Mouse (Mus musculus) spleen, postnatal 10 days (tissue): ENCODE results near the gene Ndufa4l2.

ENCODE experiments used
- DNase-seq, 2 experiments: peaks; one replicate each; pipeline ENCODE4 v3.0.0; 2021 to 2022; ENCODE audit warnings: low spot score in 2 of 2

Ndufa4l2 gene

GRCm38 (mm10) chr10:127509837-127510701 lies 4.7 kb upstream of the Ndufa4l2 start:
- DNase-seq: no peak

DNA sequence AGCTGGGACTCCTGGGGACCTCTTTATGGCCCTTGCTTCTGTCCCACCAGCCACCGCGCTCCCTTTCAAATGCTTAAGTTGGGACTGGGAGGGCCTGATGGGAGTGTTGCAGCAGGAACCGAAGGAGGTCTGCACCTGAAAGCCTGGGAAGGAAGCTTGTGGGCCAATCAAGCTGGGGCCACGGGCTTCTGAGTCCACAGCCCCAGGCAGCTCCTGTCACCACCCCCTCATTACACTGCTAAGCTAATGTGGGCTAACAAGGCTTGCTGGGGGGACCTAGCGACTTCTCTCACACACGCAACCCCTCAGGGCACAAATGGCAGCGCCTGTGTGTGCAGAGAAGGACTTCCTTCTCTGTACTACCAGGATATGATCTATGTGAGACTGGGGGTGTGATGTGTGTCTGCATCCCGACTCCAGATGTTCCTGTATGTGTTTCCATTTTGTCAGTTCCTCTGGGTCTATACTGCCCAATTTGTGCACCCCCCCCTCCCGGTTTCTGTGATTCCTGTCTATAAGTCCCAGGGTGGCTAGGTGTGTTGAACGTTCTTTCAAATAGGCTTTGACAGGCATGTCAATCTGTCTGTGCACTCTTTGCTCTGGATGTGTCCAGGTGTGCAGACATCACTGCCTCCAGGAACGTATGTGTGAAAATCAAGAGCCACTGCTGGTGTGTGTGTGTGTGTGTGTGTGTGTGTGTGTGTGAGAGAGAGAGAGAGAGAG lies 3.7 kb upstream of the Ndufa4l2 start:
- no peak for DNase-seq

GRCm38 (mm10) chr10:127511634-127512306 lies 3.0 kb upstream of the Ndufa4l2 start:
- peak in 1 of 2 experiments; percentile 68 for DNase-seq

- no peak for DNase-seq
Observed at GRCm38 (mm10) chr10:127512307-127512666, 2.5 kb upstream of the Ndufa4l2 start.

GRCm38 (mm10) chr10:127512813-127513212 lies 2.0 kb upstream of the Ndufa4l2 start:
- peak; percentile 94 to 95 for DNase-seq

- DNase-seq: no peak
Observed at GRCm38 (mm10) chr10:127513501-127514091, 1.2 kb upstream of the Ndufa4l2 start.

GRCm38 (mm10) chr10:127514111-127514698 lies 562 bp upstream of the Ndufa4l2 start:
- DNase-seq: no peak

GRCm38 (mm10) chr10:127515271-127515982 lies 660 bp downstream of the Ndufa4l2 start:
- DNase-seq: no peak

GRCm38 (mm10) chr10:127515983-127516459 lies 1.3 kb downstream of the Ndufa4l2 start:
- DNase-seq: no peak

DNA sequence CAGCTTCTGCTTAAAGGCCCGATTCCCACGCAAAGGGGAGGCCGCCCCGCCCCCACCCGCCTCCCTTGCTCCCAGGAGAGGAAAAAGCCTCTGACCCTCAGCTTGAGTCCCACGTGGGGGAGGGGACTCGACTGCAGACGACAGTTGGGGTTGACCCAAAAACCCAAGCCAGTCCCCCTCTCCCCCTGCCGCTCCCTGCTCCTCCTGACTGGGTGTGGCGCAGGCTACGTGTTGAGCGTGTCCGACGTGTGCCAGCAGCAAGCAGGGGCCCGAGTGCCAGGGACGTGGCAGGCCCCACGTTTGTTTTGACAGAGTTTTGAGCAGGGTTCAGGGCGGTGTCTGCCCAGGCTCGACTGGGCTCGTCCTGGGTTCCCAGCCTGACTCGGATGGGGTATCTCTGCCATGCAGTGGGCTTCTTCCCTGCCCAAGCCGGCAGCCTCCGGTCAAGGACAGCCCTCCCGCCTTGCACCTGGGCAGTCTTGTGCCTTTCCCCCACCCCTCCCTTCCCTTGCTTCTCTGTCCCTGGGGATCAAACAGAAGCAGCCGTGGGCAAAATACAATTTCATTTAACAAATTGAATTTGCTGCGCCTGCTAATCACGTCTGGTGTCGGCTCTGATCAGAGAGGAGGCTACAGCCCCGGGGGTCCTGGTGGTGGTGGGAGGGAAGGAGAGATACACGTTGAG lies 2.0 kb downstream of the Ndufa4l2 start:
- no peak for DNase-seq

- DNase-seq: no peak
Observed at GRCm38 (mm10) chr10:127517941-127518340, 3.2 kb downstream of the Ndufa4l2 start.

GRCm38 (mm10) chr10:127519041-127519701 lies 4.4 kb downstream of the Ndufa4l2 start:
- DNase-seq: no peak

- no peak for DNase-seq
Observed at GRCm38 (mm10) chr10:127519903-127520713, 5.3 kb downstream of the Ndufa4l2 start.

DNA sequence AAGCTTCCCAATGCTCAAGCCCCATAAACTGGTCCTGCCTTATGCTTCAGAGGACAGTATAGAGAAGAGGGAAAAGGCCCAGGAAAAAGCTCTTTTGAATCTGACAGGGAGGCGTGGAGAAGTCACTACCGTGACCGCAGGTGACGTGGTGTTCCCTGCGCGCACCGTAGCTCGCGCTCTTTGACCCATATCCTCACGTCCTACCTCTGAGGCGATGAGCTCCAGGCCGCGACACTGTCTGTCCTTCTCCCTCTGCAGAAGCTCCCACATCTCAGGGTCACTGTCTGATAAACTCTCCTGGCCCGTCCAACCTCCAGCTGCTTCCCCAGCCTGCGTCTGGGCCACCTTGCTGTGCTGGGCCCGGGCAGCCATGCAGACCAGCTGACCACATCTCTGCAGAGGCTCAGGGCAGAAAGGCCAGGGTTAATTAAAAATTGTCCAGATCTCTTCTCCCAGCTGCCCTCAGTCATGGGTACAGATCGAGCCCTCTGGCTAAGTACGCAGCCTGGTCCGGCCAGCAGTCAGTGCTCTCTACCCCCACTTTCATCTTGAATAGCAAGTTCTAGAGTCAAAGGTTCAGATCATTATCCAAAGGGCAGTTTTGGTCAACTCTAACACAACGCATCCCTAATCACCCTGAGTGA lies 6.1 kb downstream of the Ndufa4l2 start:
- DNase-seq: no peak

GRCm38 (mm10) chr10:127521611-127522080 lies 6.9 kb downstream of the Ndufa4l2 start:
- peak in 1 of 2 experiments; percentile 43 for DNase-seq

GRCm38 (mm10) chr10:127522088-127522581 lies 7.4 kb downstream of the Ndufa4l2 start, which contains the start of gene Shmt2:
TSS of gene Shmt2 (minus strand) at chr10:127522444.
- DNase-seq: peak; percentile 74 to 88

DNA sequence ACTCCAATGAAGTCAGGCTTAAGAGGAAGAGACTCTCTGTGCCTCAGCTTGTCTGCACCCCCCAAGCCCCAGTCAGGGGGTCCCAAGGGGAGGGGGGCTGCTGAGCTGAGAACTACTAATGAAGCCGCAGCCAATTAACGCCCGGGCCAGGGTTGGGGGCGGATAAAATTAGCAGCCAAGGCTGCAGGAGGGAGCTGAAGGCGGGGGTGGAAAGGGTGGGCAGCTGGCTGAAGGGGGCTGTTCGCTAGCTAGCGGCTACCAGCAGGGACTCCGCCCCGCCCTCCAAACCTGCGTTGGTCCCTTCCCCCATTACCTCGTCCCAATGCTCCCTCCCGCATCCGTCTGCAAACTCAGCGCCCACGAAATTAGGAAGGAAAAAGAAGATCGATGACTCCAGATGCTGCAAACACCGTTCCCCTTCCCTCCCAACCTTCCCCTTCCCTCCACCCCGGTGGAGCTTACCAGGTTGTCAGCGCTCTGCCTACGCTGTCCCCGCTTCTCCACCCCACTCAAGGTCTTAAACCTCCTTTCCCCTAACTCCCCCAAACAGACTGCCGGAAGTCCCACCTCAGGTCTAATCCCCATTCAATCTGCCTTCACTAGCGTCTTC lies 10.0 kb downstream of the Ndufa4l2 start:
- no peak for DNase-seq
